Mouse (Mus musculus): ENCODE results near the gene Gabarapl2. TPM values are rescaled to one million over a fixed set of nuclear protein-coding genes. Genes with fewer than 3 reads are reported as not detected.

Gabarapl2 gene
- polyA plus RNA-seq, 1 experiment: 44.6 TPM

DNA sequence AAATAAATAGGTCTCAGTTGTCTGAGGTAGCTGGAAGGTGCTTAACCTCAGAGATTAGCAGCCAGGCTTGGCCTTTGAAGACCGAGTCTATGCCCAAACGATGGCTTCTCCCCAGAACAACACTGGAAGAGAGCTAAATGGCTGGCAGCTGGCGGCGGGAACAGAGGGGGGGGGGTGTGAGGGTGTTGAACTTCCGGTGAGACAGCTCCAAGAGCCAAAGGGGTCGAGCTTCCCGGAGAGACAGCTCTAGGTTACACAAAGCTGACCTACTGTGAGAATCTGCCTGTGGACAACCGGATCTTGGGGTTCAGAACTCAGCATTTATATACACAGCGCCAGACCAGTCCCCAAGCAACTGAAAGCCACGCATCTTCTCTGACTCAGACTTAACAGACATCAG is 41.9 kb upstream of the Gabarapl2 start:
- H3K4me3 ChIP-seq (ENCODE audit: insufficient read depth, poor library complexity, severe bottlenecking): no peak overlapping the region
- H3ac ChIP-seq (ENCODE audit: control insufficient read depth, insufficient read length, low read depth): no peak overlapping the region
- H3K27me3 ChIP-seq (ENCODE audit: control insufficient read depth, insufficient read depth, insufficient read length): no peaks in the 10 kb centered on the region
- no peaks in the 10 kb centered on the region for H3K79me3 ChIP-seq (ENCODE audit: low read depth)
- H3K79me2 ChIP-seq (ENCODE audit: control insufficient read depth, insufficient read depth): no peaks in the 10 kb centered on the region
- no peaks in the 10 kb centered on the region for H3K36me3 ChIP-seq (ENCODE audit: control insufficient read depth, insufficient read depth)
- no peak for TF ChIP-seq MYOG (IDR thresholded peaks at IDR 0.05; ENCODE audit: control insufficient read depth, extremely low read depth, insufficient read length)
- no peak for TF ChIP-seq MYOD1 (IDR thresholded peaks at IDR 0.05; ENCODE audit: control insufficient read depth, insufficient read length, low read depth)
- TF ChIP-seq MAX (IDR thresholded peaks at IDR 0.05): no peak
- no peak for TF ChIP-seq CTCF (IDR thresholded peaks at IDR 0.05; ENCODE audit: control insufficient read depth, insufficient read depth, insufficient read length)
- TF ChIP-seq CEBPB (IDR thresholded peaks at IDR 0.05; ENCODE audit: low read depth): no peak
- TF ChIP-seq FOSL1 (IDR thresholded peaks at IDR 0.05; ENCODE audit: insufficient read depth, low read length, poor library complexity, severe bottlenecking): no peak
- no peak for TF ChIP-seq USF1 (IDR thresholded peaks at IDR 0.05; ENCODE audit: low read depth)

DNA sequence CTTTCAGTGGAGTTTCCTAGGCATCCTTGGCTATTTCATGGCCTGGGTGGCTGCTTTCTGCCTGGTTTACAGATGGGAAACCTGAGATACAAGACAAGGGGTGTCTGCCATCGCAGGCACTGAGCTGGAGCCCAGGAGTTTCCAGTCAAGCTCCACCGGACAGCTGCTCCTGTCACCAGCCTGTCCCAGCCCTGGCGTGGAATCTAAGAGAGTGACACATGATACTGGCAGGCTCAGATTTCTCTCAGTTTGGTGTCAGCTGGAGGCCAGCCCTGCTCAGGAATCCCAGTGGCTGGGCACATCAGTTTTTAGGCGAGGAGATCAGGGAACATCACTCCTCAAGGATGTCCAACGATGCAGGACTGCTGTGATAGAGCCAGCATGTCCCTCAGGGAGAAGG is 38.4 kb upstream of the Gabarapl2 start:
- H3K4me3 ChIP-seq (ENCODE audit: insufficient read depth, poor library complexity, severe bottlenecking): no peak overlapping the region
- H3ac ChIP-seq (ENCODE audit: control insufficient read depth, insufficient read length, low read depth): no peak overlapping the region
- peak; percentile 83 for TF ChIP-seq MYOD1 (IDR thresholded peaks at IDR 0.05; ENCODE audit: control insufficient read depth, insufficient read length, low read depth)
- no peak for TF ChIP-seq CEBPB (IDR thresholded peaks at IDR 0.05; ENCODE audit: low read depth)
- no peaks in the 10 kb centered on the region for H3K79me3 ChIP-seq (ENCODE audit: low read depth)
- H3K27me3 ChIP-seq (ENCODE audit: control insufficient read depth, insufficient read depth, insufficient read length): no peaks in the 10 kb centered on the region
- H3K79me2 ChIP-seq (ENCODE audit: control insufficient read depth, insufficient read depth): no peaks in the 10 kb centered on the region
- H3K36me3 ChIP-seq (ENCODE audit: control insufficient read depth, insufficient read depth): no peaks in the 10 kb centered on the region

DNA sequence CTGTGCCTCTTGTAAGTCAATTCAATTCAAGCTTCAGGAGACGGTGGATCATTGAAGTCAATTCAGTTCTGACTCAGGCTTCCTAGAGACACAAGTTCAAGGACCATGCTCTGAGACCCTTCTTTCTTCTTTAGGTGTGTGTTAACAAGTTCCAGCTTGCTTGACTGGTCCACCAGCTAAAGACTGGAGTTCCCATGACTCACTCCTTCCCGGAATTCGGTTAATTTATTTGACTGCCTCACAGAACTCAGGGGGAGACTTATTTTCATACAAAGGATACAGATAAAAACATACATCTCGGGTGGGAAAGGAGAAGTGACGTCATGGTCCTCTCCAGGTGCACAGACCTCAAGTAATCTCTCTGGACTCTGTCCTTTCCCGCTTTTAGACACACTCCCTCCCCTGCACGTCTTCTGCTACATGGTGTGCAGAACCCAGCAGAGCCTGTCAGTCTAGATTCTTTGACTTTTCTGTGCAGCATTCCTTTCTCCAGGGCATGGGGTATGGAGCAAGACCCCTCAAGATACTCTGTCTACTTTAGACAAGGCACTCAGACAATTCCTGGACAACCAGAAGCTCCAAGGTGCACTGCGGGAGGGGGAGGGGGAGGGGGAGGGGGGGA is 34.9 kb upstream of the Gabarapl2 start:
- Histone ChIP-seq H3K4me3 (ENCODE audit: insufficient read depth, poor library complexity, severe bottlenecking) (no peak overlapping the region), H3K79me2 (ENCODE audit: control insufficient read depth, insufficient read depth) (no peaks in the 10 kb centered on the region)
- TF ChIP-seq MAX (IDR thresholded peaks at IDR 0.05) (no peak), USF1 (IDR thresholded peaks at IDR 0.05; ENCODE audit: low read depth) (no peak), MYOD1 (IDR thresholded peaks at IDR 0.05; ENCODE audit: control insufficient read depth, insufficient read length, low read depth) (no peak), FOSL1 (IDR thresholded peaks at IDR 0.05; ENCODE audit: insufficient read depth, low read length, poor library complexity, severe bottlenecking) (no peak), MYOG (IDR thresholded peaks at IDR 0.05; ENCODE audit: control insufficient read depth, extremely low read depth, insufficient read length) (no peak), CTCF (IDR thresholded peaks at IDR 0.05; ENCODE audit: control insufficient read depth, insufficient read depth, insufficient read length) (no peak), CEBPB (IDR thresholded peaks at IDR 0.05; ENCODE audit: low read depth) (no peak)

DNA sequence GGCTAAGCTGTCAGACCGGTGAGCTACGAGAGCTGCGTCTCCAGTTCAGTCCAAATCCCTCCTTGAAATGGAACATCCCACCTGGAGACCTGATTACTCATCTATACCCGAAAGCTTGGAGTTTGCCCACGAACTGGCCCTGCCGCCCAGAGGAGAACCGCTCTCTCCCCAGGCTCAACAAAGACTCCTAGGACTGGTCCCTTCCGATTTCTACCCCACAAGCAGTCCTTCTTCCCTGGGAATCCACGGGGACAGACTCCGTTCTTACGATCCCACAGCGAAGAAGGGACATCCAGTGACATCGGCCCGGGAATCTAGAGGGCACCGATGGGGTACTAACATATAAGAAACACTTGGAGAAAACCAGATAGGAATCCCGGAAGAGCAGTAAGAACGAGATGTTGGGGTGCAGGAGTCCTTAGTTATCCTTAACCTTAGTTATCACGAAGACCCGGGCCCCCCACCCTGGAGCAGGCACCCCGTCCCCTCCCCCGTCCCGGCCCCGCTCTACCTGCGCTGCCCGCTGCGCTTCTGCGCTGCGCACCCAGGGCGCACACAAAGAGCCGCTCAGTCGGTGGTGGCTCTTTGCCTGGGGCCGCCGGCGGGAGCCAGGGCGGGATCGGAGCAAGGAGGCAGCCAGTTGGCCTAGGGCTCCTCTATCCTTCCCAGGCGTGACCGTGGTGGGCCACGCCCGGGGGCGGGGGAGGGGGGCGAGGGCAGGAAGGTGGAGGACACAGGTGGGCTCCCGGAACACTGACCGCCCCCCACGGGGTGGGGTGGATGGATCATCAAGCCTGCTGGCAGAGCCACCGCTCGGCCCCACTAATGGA is 30.7 kb upstream of the Gabarapl2 start, which contains the start of gene Chst5:
Gene Chst5, minus strand, starts transcription at position 827 of the 830 bp plus-strand sequence.
- TF ChIP-seq MAX (IDR thresholded peaks at IDR 0.05) (no peak), MYOG (IDR thresholded peaks at IDR 0.05; ENCODE audit: control insufficient read depth, extremely low read depth, insufficient read length) (no peak), FOSL1 (IDR thresholded peaks at IDR 0.05; ENCODE audit: insufficient read depth, low read length, poor library complexity, severe bottlenecking) (no peak), CTCF (IDR thresholded peaks at IDR 0.05; ENCODE audit: control insufficient read depth, insufficient read depth, insufficient read length) (no peak), CEBPB (IDR thresholded peaks at IDR 0.05; ENCODE audit: low read depth) (no peak), MYOD1 (IDR thresholded peaks at IDR 0.05; ENCODE audit: control insufficient read depth, insufficient read length, low read depth) (no peak), USF1 (IDR thresholded peaks at IDR 0.05; ENCODE audit: low read depth) (no peak)
- Histone ChIP-seq H3K36me3 (ENCODE audit: control insufficient read depth, insufficient read depth) (no peaks in the 10 kb centered on the region), H3K79me2 (ENCODE audit: control insufficient read depth, insufficient read depth) (no peaks in the 10 kb centered on the region), H3K27me3 (ENCODE audit: control insufficient read depth, insufficient read depth, insufficient read length) (no peaks in the 10 kb centered on the region), H3K4me3 (ENCODE audit: insufficient read depth, poor library complexity, severe bottlenecking) (no peak within 1 kb of the TSS), H3K79me3 (ENCODE audit: low read depth) (no peaks in the 10 kb centered on the region), H3ac (ENCODE audit: control insufficient read depth, insufficient read length, low read depth) (no peak within 1 kb of the TSS)

More for the DNA sequence above, 34.9 kb upstream of the Gabarapl2 start:
- H3K27me3 ChIP-seq (ENCODE audit: control insufficient read depth, insufficient read depth, insufficient read length): no peaks in the 10 kb centered on the region
- no peak overlapping the region for H3ac ChIP-seq (ENCODE audit: control insufficient read depth, insufficient read length, low read depth)
- no peaks in the 10 kb centered on the region for H3K36me3 ChIP-seq (ENCODE audit: control insufficient read depth, insufficient read depth)
- no peaks in the 10 kb centered on the region for H3K79me3 ChIP-seq (ENCODE audit: low read depth)

DNA sequence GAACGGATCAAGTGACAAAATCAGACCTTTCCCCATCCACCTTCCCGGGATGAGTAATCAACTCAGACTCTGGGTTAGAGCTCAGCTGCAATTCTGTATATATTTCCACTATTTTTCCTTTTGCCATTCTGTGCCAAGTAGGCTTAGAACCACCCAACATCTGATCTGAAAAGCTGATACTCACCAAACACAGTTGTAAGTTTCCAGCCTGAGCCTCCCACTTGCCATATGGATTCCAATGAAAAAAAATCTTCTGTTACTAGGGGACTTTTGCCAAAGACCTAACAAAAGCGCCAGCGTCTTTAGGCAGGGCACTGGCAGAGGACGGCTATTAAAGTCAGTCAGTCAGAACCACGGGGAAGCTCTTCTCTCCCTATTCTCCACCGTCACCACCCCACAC is 28.9 kb upstream of the Gabarapl2 start:
- Histone ChIP-seq H3K36me3 (ENCODE audit: control insufficient read depth, insufficient read depth) (no peaks in the 10 kb centered on the region), H3K4me3 (ENCODE audit: insufficient read depth, poor library complexity, severe bottlenecking) (no peak overlapping the region), H3K79me3 (ENCODE audit: low read depth) (no peaks in the 10 kb centered on the region), H3K27me3 (ENCODE audit: control insufficient read depth, insufficient read depth, insufficient read length) (no peaks in the 10 kb centered on the region), H3K79me2 (ENCODE audit: control insufficient read depth, insufficient read depth) (no peaks in the 10 kb centered on the region), H3ac (ENCODE audit: control insufficient read depth, insufficient read length, low read depth) (no peak overlapping the region)
- TF ChIP-seq USF1 (IDR thresholded peaks at IDR 0.05; ENCODE audit: low read depth) (no peak), CEBPB (IDR thresholded peaks at IDR 0.05; ENCODE audit: low read depth) (no peak), CTCF (IDR thresholded peaks at IDR 0.05; ENCODE audit: control insufficient read depth, insufficient read depth, insufficient read length) (no peak), MYOD1 (IDR thresholded peaks at IDR 0.05; ENCODE audit: control insufficient read depth, insufficient read length, low read depth) (no peak), MYOG (IDR thresholded peaks at IDR 0.05; ENCODE audit: control insufficient read depth, extremely low read depth, insufficient read length) (no peak), FOSL1 (IDR thresholded peaks at IDR 0.05; ENCODE audit: insufficient read depth, low read length, poor library complexity, severe bottlenecking) (no peak), MAX (IDR thresholded peaks at IDR 0.05) (no peak)
